Mouse (Mus musculus) left cerebral cortex, postnatal 4 days (tissue): Measurements from ENCODE around the gene Pacs1. TPM values are rescaled to one million over a fixed set of nuclear protein-coding genes. Genes with fewer than 3 reads are reported as not detected.
"Not testable (repeated sequence)": the region's sequence is repeated elsewhere in the genome, so short reads cannot be mapped to it uniquely, and the experiment has no call there.

ENCODE experiments used
- DNase-seq: peaks from one replicate; pipeline ENCODE4 v3.0.0-alpha.2; 2022
- intact Hi-C: fragments of 180-260 bp; cut with DNase I; formaldehyde crosslinking; loops from one replicate; pipeline ENCODE4 v1.15.1; 2025
- total RNA-seq, 2 experiments: library from RNA; stranded (reverse); gene quantifications; 2 replicates each; pipeline ENCODE4 v1.2.3; 2021

The Pacs1 gene
- total RNA-seq, 2 experiments from 2014 or later = 90.7 to 92.6 TPM

GRCm38 (mm10) chr19:5269392-5269791 is 3.5 kb downstream of the Pacs1 start:
- DNase-seq = no peak
- intact Hi-C loops = no loop called here

GRCm38 (mm10) chr19:5268875-5269274 is 4.0 kb downstream of the Pacs1 start:
- intact Hi-C loops = no loop called here
- DNase-seq = no peak

- DNase-seq = no peak
- intact Hi-C loops = no loop called here
Observed at GRCm38 (mm10) chr19:5268017-5268416, 4.9 kb downstream of the Pacs1 start.

GRCm38 (mm10) chr19:5267015-5267414 is 5.9 kb downstream of the Pacs1 start:
- DNase-seq = no peak
- intact Hi-C loops = no loop called here

GRCm38 (mm10) chr19:5257140-5257539 is 15.8 kb downstream of the Pacs1 start:
- DNase-seq = no peak
- intact Hi-C loops = no loop called here

- intact Hi-C loops, DNase-seq: not testable (repeated sequence)
Observed at GRCm38 (mm10) chr19:5236981-5237380, 35.9 kb downstream of the Pacs1 start.

GRCm38 (mm10) chr19:5232696-5233095 is 40.2 kb downstream of the Pacs1 start:
- intact Hi-C loops = no loop called here
- no peak for DNase-seq

- no peak for DNase-seq
- intact Hi-C loops = no loop called here
Observed at GRCm38 (mm10) chr19:5230110-5230509, 42.8 kb downstream of the Pacs1 start.

GRCm38 (mm10) chr19:5224624-5225023 is 48.3 kb downstream of the Pacs1 start:
- DNase-seq = no peak
- intact Hi-C loops = no loop called here

GRCm38 (mm10) chr19:5224077-5224476 is 48.8 kb downstream of the Pacs1 start:
- no peak for DNase-seq
- intact Hi-C loops = no loop called here

- no peak for DNase-seq
- intact Hi-C loops = no loop called here
Observed at GRCm38 (mm10) chr19:5221926-5222325, 51.0 kb downstream of the Pacs1 start.

- intact Hi-C loops, DNase-seq: not testable (repeated sequence)
Observed at GRCm38 (mm10) chr19:5221219-5221723, 51.6 kb downstream of the Pacs1 start.

GRCm38 (mm10) chr19:5220389-5220788 is 52.5 kb downstream of the Pacs1 start:
- DNase-seq = no peak
- intact Hi-C loops = no loop called here

GRCm38 (mm10) chr19:5201691-5202090 is 71.2 kb downstream of the Pacs1 start:
- intact Hi-C loops = no loop called here
- DNase-seq = no peak

- intact Hi-C loops = not testable (repeated sequence)
Observed at GRCm38 (mm10) chr19:5200617-5201016, 72.3 kb downstream of the Pacs1 start.

GRCm38 (mm10) chr19:5198553-5198952 is 74.4 kb downstream of the Pacs1 start:
- intact Hi-C loops = no loop called here
- no peak for DNase-seq

More at GRCm38 (mm10) chr19:5200617-5201016, 72.3 kb downstream of the Pacs1 start:
- not testable (repeated sequence) for DNase-seq

- intact Hi-C loops = no loop called here
- peak; percentile 30 for DNase-seq
Observed at GRCm38 (mm10) chr19:5195417-5196035, 77.4 kb downstream of the Pacs1 start.

GRCm38 (mm10) chr19:5192397-5192796 is 80.5 kb downstream of the Pacs1 start:
- DNase-seq = no peak
- intact Hi-C loops = no loop called here

- no peak for DNase-seq
- intact Hi-C loops = loop anchor here (10.0 kb wide), 1 partner anchor 87 kb away; the partner anchor contains the start of gene Pacs1
Observed at GRCm38 (mm10) chr19:5187439-5187838, 85.5 kb downstream of the Pacs1 start.

- intact Hi-C loops = loop anchor here (10.0 kb wide), 1 partner anchor 93 kb away; the partner anchor contains the start of gene Pacs1
- no peak for DNase-seq
Observed at GRCm38 (mm10) chr19:5181926-5182325, 91.0 kb downstream of the Pacs1 start.

- intact Hi-C loops = no loop called here
- DNase-seq = no peak
Observed at GRCm38 (mm10) chr19:5178631-5179030, 94.3 kb downstream of the Pacs1 start.

- intact Hi-C loops = no loop called here
- no peak for DNase-seq
Observed at GRCm38 (mm10) chr19:5170430-5170829, 102.5 kb downstream of the Pacs1 start.

- DNase-seq = no peak
- intact Hi-C loops = no loop called here
Observed at GRCm38 (mm10) chr19:5167477-5167876, 105.4 kb downstream of the Pacs1 start.
